Mouse (Mus musculus) spleen, adult 18-20 months (tissue): ENCODE measurements around the gene Spink4.
"Not testable (repeated sequence)": the region's sequence is repeated elsewhere in the genome, so short reads cannot be mapped to it uniquely, and the experiment has no call there.

ENCODE experiments used
- DNase-seq, 2 experiments: peaks; one replicate each; pipeline ENCODE4 v3.0.0; 2022; ENCODE audit warnings: mixed read lengths in 2 of 2

Spink4 gene

DNA sequence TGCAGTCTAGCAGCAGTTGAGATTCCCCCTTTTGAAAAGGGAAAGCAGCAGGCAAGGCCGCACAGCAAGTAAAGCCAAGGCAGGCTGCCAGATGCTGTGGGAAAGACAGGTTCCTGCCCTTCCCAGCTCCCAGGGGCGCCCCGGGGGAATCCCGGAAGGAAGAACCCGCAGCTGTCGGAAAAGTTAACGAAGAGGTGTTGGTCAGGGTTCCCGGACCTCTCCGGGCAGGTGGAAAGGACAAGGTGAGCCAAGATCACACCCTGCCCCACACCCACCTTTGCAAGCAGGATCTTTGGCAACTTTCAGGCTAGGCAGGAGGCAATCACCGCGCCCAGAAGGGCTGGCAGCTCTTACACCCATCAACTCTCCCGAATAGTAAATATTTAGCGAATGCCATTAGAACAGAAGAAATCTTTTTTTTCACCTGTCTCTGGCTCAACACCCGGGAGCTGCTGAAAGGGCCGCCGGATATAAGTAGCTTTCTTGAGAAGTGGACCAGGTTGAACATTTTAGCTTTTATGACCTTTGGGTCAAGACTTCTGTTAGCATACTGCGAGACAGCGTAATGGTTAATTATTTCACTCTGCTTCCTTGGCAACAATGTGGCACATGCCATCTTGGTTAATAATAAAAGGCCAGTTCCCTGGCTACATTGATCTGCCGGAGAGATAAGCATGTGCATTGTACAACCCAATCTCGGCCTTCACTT lies 11.4 kb upstream of the Spink4 start:
- no peak for DNase-seq

DNA sequence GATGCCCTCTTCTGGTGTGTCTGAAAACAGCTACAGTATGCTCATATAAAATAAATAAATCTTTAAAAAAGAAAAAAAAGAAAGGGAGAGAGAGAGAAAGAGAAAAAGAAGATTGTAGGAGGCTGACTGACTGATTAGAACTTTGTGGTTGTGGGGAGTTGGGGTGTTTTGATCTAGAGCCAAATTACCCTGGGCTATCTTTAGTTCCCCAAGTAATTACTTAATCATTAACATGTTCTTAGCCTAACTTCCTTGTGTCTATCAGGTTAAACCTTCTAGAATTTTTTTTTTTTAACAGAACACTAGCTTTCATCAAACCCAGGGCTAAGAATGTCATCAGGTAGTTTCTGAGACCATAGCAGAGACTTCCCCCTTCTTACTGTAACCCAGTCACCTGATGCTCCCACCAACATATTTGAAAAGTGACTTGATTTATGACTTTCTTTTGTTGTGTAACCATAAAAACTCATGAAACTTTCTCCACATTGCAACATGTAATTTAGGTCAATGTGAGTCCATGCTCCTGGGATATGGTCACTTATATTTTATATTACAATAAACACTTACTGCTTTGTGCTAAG lies 5.5 kb upstream of the Spink4 start:
- DNase-seq, result no peak

DNA sequence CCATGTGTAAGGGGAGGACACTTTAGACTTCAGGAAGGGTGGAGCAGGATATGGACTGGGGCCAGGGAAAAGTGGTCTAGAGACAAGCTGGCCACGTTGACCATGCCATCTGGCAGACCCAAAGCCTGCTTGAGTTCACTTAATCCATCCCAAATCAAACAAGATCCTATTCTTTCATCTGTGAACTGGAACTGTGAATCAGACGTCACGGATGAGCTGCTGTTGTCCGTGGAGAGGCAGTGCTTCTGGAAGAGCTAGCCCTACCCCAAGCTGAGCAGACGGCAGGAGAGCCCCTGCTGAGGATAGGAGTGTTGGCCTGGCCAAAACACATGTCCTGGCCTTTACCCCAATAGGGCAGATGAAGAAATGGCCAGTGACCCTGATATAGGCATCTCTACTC lies 3.9 kb upstream of the Spink4 start:
- no peak for DNase-seq

DNA sequence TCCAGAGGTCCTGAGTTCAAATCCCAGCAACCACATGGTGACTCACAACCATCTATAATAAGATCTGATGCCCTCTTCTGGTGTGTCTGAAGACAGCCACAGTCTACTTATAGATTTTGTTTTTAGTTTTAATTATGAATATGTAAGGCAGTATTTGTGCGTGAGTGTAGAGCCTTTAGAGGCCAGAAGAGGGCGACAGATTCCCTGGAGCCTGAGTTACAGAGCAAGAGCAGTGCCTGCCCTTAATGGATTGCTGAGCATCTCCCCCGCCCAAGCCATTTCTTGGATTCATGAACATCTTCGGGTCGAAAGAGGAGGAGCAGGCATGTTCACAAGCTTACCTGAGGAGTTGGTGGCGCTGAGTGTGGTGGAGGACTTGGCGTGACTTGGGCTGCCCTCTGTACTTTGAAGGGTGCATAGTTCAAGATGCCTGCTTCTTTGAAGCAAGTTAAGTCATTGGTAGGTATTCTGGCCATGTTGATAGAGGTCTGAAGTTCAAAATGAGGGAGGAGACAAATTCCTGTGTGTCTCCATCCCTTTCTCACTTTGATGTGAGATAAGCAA lies 3.2 kb upstream of the Spink4 start:
- DNase-seq, result no peak

DNA sequence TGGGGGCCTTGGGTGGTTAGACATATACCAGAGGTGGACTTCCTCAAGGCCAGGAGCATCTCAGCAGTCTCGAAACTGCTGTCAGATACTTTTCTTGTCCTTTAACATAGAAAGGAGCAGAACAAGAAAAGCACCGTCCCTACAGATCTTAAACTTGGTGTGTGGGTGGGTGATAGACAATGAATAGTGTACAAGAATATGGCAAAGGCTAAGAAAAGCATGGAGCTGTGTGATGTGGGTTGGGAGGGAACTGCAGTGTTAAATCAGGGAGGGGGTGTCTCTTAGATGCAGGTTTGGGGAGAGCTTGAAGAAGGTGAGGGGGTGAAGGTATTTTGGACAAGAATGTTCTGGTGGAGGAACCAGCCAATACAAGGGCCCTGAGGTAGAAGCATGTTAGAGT lies 724 bp downstream of the Spink4 start:
- no peak for DNase-seq

DNA sequence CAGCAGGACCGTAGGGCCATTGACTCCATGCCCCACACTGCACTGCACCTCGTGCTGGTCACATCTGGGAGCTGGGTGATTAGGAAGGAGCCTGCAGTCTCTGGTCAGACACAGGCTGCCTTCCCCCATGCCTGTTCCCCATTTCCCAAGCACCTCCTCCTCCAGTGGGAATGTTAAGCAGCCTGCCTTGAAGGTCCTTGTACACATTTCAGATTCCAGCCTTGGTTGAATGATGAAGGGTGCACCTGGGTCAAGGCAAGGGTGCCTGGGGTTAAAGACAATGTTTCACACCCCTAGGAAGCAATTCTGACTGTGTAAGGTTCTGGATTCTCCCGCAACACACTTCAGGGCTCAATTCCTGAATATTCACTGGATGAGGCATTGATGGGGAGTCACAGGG lies 1.4 kb downstream of the Spink4 start:
- no peak for DNase-seq

DNA sequence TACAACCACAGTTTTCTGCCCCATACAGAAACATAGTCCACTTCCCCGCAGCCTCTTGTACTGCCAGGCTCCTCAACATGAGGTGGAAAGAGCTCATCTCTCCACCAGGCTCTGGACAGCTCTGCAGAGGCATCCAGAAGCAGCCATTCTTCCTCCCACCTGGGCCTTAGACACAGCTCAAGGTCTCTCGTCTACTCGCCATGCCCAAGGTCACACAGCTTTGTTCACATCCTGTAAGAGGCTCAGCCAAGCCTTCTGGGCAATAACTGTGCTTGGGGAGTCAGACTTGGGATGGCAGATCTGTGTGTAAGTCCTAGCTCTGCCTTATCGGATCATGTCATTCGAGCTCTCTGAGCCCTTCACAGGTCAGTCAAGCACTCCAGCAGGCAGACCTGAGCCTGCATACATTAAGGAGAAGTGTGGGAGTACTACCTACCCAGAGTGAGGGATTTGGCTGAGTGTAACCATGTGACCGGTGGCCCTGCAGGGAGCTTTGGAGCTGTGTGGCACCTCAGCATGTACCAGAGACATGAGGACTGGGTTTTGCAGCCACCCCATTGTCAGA lies 3.3 kb downstream of the Spink4 start:
- no peak for DNase-seq

DNA sequence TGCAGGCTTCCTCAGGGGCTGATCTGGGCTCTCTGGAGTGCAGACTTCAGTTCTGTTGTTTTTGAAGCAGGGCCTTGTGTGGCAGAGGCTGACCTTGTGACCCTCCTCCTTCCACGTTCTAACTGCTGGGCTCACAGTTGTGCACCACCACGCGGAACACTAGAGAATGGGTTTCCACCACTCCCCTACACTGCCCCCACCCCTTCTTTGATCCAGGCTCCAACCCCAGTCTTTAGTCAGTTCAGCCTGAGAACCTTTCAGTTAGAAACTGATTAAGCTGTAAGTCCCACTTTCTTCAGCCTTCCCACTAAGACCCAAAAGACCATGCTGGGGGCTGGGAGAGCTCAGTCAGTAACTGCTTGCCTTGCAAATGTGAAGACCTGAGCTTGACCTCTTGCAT lies 5.7 kb downstream of the Spink4 start:
- DNase-seq, result no peak

DNA sequence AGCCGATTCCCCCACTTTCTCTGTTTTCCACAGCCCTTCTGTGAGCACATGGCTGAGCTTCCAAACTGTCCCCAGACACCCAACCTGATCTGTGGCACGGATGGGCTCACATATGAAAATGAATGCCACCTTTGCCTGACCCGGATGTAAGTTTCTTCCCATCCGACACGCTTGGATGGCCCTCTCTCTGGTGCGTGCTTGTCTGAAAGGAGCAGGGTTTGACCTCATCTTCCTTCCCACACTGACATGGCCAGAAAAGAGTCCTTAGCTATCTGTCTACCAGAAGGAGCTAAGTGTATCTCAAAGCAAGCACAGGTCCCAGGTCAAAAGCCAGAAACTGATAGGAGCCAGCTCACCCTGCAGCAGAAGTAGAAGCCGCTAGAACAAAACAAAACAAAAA lies 9.2 kb downstream of the Spink4 start:
- no peak for DNase-seq

DNA sequence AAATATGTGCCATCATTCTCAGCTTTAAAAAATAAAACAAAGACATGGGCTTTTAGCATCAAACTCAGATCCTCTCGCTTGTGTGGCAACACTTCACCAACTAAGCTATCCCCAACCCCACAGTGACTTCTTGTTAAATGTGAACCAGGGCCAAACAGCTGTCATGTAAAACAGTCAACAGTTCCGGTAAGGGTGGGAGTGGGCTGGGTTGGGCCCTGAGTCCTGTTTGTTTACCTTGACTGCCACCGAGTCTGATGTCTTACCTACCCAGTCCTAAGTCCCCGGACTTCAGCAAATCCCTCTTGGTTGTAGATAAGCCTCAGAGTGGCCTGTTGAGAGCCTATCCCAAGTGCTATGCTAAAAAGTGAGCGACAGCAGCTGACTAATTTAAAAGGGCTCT lies 13.8 kb downstream of the Spink4 start:
- no peak for DNase-seq

DNA sequence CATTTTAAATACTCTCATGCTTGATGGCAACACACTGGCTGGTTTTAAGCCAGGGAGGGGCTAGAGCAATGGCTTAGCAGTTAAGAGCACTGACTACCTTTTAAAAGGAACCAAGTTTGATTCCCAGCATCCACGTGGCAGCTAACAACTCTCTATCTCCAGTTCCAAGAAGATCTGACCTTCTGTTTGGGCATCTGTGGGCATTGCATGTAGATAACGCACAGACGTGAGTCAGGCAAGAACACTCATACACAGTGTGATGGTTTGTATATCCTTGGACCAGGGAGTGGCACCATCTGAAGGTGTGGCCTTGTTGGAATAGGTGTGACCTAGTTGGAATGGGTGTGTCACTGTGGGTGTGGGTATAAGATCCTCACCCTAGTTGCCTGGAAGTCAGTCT lies 14.5 kb downstream of the Spink4 start:
- DNase-seq, result not testable (repeated sequence)

DNA sequence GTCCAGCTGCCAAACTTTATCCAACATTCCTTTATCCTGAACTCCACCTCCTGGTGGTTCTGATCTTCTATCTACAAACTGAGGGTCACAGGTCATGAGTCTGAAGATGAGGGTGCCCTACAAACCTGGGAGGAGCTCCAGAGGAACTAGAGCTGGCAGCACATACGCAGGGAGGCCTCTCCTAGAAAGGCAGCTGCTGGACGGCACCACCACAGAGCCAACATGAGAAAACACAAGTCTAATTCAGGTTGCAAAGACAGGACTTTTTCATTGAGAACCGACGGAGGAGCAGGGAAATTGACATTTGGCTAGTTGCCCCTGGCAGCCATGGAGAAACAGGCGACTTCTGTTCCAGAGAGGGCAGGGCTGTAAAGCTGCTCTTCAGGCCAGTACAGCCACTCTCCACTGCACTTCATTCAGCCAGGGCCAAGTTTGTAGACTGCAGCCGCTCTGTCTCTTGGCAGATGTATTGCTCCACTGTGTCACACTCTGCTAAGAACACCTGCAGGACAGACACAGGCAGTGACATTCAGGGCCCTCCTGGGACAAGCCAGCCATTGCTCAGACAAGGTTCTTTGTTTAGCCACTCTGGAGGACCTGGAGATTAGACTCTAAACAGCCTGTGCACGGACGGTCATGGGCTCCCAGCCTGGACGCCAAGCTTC lies 16.5 kb downstream of the Spink4 start:
- DNase-seq, result no peak

DNA sequence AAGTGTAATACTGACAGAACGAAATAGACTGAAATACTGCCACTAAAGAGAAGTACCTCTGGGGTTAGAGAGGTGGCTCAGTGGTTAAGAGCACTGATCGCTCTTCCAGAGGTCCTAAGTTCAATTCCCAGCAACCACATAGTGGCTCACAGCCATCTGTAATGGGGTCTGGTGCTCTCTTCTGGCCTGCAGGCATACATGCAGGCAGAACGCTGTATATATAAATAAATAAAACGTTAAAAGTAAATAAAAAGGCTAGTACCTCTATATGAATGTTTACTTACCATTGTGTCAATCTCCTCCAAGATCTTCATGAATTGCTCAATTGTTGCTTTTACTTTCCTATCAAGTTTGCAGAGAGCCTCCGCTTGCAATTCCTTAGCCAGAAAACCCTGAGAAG lies 18.9 kb downstream of the Spink4 start:
- DNase-seq, result no peak

DNA sequence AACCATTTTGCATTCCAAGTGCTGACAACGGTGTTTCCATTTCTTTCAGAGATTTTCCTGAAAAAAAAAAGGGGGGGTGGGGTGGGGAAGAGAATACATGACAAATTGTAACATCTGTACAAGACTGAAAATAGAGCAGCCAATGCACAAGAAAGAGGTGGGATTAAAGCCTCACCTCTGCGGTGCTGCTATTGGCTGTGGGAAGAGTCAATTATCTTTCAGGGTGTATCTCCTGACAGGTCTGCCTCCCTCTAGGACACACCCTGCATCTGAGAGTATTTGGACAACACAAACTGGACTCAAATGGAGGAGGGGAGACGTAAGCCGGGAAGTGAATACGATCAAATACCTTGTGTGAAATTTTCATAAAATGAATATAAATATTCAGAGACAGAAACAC lies 23.8 kb downstream of the Spink4 start:
- no peak for DNase-seq

DNA sequence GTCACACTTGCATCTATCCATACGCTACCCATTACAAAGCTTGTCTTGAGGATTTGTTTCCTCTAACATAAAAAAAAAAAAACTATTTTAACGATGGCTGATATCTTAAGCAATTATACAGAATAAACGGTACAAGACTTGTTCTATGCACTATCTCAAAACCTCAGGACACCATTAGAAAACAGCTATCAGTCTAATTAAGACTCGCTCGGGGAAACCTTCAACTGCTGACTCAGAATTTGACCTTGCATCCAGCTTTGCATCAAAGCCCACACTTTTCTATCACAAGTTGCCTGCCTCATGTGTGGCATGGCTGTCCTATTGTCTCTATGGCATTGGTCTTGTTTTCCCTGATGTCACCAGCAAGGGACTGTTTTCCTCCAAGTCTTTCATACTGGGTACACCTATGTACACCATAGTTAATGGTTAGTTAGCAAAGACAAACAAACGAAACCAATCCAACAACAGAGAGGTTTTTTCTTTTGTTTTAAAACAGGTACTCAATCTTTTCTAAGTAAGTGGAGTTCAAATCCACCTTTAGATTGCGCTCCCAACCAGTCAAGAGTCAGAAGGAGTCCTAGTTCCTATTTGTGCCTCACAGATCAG lies 26.8 kb downstream of the Spink4 start:
- no peak for DNase-seq

DNA sequence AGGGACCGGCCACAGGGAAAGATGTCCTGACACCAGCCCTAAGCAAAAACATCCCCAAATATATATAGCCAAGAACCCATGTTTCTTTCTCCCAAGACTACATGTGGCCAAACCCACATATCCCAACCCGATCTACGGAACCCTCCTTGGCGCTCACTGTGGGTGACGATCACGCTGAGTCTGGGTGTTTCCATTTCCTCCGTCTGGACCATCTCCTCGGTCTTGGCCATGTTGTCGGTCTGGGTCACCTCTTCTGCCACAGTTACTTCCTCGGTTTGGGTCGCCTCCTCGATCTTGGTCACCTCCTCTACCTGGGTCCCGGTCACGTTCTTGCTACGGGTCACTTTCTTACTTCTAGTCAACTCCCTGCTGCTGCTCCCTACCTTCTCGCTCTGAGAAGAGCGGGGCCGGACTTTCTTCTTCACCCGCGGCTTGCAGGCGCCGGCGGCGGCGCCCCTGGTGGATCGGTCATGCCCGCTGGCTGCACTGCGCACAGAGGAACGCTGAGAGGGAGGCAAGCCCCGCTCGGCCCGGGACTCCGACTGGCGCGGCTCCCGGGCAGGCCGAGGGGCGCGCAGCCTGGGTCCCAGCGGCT lies 27.8 kb downstream of the Spink4 start:
- DNase-seq, result no peak

DNA sequence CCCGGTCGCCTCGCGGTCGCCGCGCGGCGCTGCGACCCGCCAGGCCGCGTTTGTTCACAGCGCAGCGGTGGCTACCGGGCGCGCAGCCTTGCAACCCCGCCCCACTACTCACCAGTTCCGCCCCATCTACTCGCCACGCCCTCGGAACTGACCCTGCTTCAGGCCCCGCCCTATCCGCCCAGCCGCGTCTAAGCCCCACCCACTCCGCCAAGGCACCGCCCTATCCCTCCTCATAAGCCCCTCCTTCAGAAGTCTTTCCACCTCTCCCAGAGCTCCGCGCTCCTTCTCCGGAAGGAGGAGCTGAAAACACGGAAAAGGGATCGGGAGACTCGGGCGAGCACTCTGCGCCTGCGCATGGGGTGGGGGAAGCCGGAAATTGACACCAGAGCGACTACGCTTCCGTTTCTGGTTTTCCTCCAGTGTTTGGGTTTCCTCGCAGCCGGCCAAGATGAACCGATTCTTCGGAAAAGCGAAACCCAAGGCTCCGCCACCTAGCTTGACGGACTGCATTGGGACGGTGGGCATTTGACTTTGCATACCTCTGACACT lies 28.4 kb downstream of the Spink4 start, which contains the start of the genes Bag1 and Chmp5:
TSS of gene Bag1 (minus strand) at position 135 of the 549 bp plus-strand sequence.
TSS of gene Chmp5 (plus strand) at position 248 of the 549 bp plus-strand sequence.
- peak; percentile 97 to 99 for DNase-seq

DNA sequence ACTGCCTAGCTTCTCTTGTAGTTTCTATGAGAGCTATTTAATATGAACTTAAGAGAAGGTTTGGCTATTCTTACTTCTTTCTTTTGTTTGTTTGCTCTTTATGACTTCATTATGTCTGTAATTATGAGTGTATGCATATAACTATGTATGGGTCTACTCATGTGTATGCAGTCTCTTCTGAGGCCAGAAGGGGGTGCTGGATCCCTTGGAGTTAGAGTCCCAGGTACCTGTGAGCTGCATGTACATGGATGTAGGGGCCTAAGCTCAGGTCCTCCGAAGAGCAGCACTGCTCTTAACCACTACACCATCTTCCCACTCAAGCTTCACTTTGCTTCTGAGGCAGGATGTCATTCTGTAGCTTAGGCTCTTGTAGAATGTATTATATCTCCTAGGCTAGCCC lies 33.7 kb downstream of the Spink4 start:
- DNase-seq, result no peak

DNA sequence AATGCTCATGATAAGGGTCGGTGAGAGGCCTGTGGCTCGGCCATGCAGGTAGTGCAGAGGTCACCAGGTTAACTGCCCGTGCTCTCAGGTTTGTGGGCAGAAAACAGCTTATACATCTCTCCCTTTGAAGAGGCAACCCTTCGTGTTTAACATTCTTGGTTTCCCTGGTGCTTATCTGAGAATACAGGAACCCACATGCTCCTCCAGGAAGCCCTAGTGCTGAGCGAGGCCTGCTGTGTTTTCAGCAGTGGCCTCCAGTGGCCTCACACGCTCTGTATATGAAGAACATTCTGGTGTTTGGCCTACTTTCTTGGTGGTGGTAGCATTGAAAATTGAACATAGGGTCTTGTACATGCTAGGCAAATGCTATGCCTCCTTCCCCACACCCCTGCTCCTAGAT lies 36.1 kb downstream of the Spink4 start:
- no peak for DNase-seq

DNA sequence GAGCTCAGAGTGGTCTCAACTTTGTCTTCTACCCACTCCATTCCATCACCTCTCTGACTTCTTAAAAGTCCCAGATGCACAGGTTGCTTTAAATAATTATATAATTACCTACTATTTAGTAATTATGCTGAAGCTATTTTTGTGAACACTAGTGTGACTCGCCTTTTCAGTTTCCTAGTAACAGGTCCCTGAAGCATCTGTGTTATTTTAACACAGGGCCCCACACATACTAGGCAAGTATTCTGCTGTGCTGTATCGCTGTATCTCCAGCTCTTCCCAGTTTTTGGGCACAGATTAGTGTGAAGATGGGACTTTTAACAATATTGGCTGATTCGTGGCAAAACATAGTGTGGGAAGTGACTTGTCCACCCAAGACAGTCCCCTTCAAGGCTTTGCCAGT lies 43.7 kb downstream of the Spink4 start:
- DNase-seq, result no peak

DNA sequence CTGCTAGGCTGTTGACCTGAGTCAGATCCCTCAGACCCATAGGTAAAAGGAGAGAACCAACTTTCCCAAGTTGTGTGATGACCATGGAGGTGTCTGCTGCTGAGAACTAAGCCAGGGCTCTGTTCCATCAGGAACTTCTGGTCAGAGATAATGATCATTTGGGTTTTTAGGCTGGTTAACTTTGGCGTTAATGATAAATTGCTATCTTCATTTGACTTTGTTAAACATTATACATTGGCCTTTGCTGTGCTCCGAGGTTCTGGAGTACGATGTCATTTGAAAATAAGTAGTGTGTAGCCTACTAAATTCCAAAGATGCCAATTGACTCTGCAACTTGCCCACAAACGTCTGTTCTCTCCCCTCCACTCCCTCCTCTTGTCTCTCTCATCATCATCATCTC lies 49.3 kb downstream of the Spink4 start:
- DNase-seq, result no peak

DNA sequence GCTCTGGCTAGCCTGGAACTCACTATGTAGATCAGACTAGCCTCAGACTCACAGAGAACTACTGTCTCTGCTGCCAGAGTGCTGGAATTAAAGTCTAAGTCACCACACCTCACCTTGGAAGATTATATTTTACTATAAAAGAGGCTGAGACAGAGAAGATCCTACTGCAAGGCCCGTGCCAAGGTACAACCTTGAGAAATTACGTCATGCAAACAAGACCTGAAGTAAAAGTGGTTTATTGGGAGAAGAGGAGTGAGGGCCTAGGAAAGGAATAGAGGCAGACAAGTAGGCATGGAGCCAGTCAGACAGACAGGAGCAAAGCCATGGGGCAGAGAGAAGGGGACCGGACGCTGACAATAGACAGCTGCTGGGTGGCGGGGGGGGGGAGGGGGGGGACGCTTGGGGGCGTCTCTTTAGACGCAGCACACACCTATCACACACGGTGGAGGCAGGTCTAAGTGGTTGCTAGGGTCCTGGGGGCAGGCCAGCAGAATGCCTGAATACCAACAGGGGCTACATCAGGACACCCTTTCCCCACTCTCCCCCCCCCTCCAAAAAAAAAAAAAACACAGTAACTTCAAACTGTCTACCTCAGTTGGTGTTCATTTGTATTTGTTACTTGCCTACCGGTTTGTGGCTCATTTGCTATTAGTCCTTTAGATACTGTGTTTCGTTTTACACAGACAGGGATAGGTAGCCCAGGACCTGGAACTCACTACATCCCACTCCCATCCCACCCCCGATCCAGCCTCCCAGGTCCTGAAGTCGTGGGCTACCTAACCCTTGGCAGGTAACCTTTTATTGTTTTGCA lies 50.1 kb downstream of the Spink4 start:
- DNase-seq, result no peak
